Mouse (Mus musculus) thymus, adult 2 months (tissue): Measurements from ENCODE around the gene Pla2g10.

Source experiments
- CTCF ChIP-seq: fragments of 200-500 bp; IDR thresholded peaks from 2 replicates; pipeline ENCODE4 v1.5.1; 2012; ENCODE audit warnings: mild to moderate bottlenecking, control low read depth, low read length, moderate library complexity, borderline replicate concordance; ENCODE audit not compliant: control insufficient read depth, poor library complexity, insufficient read depth; ENCODE audit errors: extremely low read depth
- POLR2A ChIP-seq: fragments of 200-500 bp; IDR thresholded peaks from 2 replicates; pipeline ENCODE4 v1.6.1; 2012; ENCODE audit warnings: mild to moderate bottlenecking, low read length, control low read depth, moderate library complexity; ENCODE audit not compliant: control insufficient read depth, poor library complexity, insufficient read depth; ENCODE audit errors: extremely low read depth

GRCm38 (mm10) chr16:13669282-13669681, 61.5 kb downstream of the Pla2g10 start:
- TF ChIP-seq CTCF (no peak), POLR2A (no peak)
